Mouse (Mus musculus) liver, embryonic 12.5 days (tissue): ENCODE measurements around the gene Nenf. TPM values are rescaled to one million over a fixed set of nuclear protein-coding genes. Genes with fewer than 3 reads are reported as not detected.

Experiments used
- ATAC-seq: fragments of 200-750 bp; cut with Nextera tagmentation; 2 replicates; pipeline ENCODE4 v1.8.0; 2017; ENCODE audit warnings: moderate number of reproducible peaks, mild to moderate bottlenecking, moderate library complexity
- H3K27ac ChIP-seq: fragments of 300-500 bp; sonication (generic); 2 replicates; pipeline ENCODE4 v1.5.1; 2016; ENCODE audit warnings: mild to moderate bottlenecking
- H3K27me3 ChIP-seq: fragments of 300-500 bp; sonication (generic); replicated peaks from 2 replicates; pipeline ENCODE4 v1.6.1; 2016; ENCODE audit warnings: mild to moderate bottlenecking, moderate library complexity
- H3K36me3 ChIP-seq: fragments of 300-500 bp; sonication (generic); 2 replicates; pipeline ENCODE4 v1.6.1; 2016; ENCODE audit warnings: mild to moderate bottlenecking, moderate library complexity
- H3K4me1 ChIP-seq: fragments of 300-500 bp; sonication (generic); 2 replicates; pipeline ENCODE4 v1.6.1; 2016
- H3K4me2 ChIP-seq: fragments of 300-500 bp; sonication (generic); 2 replicates; pipeline ENCODE4 v1.6.1; 2016; ENCODE audit warnings: mild to moderate bottlenecking, moderate library complexity
- H3K4me3 ChIP-seq: fragments of 300-500 bp; sonication (generic); 2 replicates; pipeline ENCODE4 v1.5.1; 2016; ENCODE audit warnings: mild to moderate bottlenecking, moderate library complexity
- H3K9ac ChIP-seq: fragments of 300-500 bp; sonication (generic); 2 replicates; pipeline ENCODE4 v1.6.1; 2016; ENCODE audit warnings: mild to moderate bottlenecking, moderate library complexity
- H3K9me3 ChIP-seq: fragments of 300-500 bp; sonication (generic); replicated peaks from 2 replicates; pipeline ENCODE4 v1.6.1; 2016; ENCODE audit warnings: mild to moderate bottlenecking, moderate library complexity
- WGBS: fragments of 180-500 bp; shearing (Covaris S2); methylation state at CpG from one replicate; pipeline ENCODE4 v1.1.7; 2016; ENCODE audit not compliant: insufficient replicate concordance; 5-methylcytosine and 5-hydroxymethylcytosine counted together
- polyA plus RNA-seq: library from polyadenylated mRNA; unstranded; fragments of >200 nt; fragmentation: Nextera tagmentation; extraction: Ambion mirVana; gene quantifications from 2 replicates; pipeline ENCODE4 v1.2.1, GENCODE M21; 2016

Nenf gene
- polyA plus RNA-seq, 1 experiment from 2014 or later, result 37.1 TPM

DNA sequence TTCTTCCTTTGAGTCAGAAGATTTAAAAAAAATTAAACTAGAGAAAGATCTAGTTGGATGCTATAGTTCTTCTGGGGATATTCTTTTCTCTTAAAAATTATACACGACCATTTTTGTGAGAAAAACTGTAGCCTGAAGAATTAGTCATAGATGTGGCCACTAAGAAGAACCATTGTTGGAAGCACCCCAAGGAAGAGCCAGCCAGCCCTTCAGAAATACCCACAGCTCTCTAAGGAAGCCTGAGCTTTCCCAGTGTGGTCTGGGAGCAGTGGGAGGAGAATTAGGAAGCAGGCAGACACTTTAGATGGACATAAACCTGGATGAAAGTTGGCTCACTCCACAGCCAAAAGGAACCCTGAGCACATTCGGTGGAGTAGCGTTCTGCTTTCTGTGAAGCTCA, 59.5 kb downstream of the Nenf start:
- Histone ChIP-seq H3K36me3 (no peaks in the 10 kb centered on the region), H3K4me2 (no peak overlapping the region)
- no peak for ATAC-seq

DNA sequence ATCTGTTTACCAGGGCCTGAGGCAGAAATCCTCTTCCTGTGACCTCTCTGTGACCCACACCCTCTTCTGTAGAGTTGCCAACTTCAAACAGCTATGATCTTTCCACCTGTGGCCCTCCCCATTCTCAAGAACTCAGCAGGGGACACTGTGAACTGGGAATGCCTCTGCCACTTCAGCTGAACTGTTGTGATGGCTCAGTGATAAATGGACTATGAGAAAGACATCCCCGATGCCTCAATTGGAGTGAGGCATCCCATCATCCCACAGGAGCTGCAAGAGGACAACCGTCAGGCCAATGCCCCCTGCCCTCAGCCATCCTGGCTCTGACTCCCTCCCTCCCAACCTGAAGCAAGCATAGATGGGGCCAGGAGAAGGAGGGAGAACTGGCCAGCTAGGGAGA, 60.0 kb downstream of the Nenf start:
- Histone ChIP-seq H3K9me3 (no peaks in the 10 kb centered on the region), H3K27me3 (peaks cover 59% of the 10 kb centered on the region), H3K27ac (no peak overlapping the region), H3K4me1 (peaks cover 7% of the 10 kb centered on the region; the same call in 1 of the 2 replicates), H3K36me3 (no peaks in the 10 kb centered on the region), H3K9ac (no peak overlapping the region), H3K4me2 (no peak overlapping the region), H3K4me3 (no peak overlapping the region)
- ATAC-seq, result no peak
- 60% methylated on average over 2 of the region's 2 CpGs for WGBS

More for the DNA sequence above, 59.5 kb downstream of the Nenf start:
- no peak overlapping the region for H3K9ac ChIP-seq
- H3K27ac ChIP-seq, result no peak overlapping the region
- no peaks in the 10 kb centered on the region for H3K9me3 ChIP-seq
- H3K4me1 ChIP-seq, result peaks cover 7% of the 10 kb centered on the region; the same call in 1 of the 2 replicates
- WGBS, result 38% methylated on average over 3 of the region's 3 CpGs
- H3K4me3 ChIP-seq, result no peak overlapping the region
- H3K27me3 ChIP-seq, result peaks cover 59% of the 10 kb centered on the region

DNA sequence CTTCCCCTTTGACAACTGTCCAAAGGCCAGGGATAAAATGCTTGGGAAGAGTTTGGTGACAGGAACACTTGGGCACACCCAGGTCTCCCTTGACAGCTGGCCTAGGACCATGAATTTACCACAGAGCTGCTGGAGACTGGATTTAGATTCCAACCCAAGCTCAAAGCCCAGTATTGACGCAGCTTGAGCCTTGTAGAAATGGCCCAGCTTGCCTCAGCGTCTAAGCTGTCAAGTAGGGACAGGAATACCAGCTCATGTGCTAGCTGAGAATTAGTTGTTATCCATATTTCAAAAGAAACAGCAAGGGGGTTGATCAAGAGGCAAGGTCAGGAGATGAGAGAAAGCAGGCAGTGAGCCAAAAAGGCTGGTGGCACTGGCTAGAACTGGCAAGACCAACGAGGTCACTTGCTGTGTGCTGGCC, 60.6 kb downstream of the Nenf start:
- no peaks in the 10 kb centered on the region for H3K36me3 ChIP-seq
- no peaks in the 10 kb centered on the region for H3K9me3 ChIP-seq
- H3K4me2 ChIP-seq, result no peak overlapping the region
- no peak for ATAC-seq
- no peak overlapping the region for H3K4me3 ChIP-seq
- no peak overlapping the region for H3K27ac ChIP-seq
- peaks cover 7% of the 10 kb centered on the region; the same call in 1 of the 2 replicates for H3K4me1 ChIP-seq
- H3K9ac ChIP-seq, result no peak overlapping the region
- WGBS, result 62% methylated on average over 3 of the region's 3 CpGs
- peaks cover 59% of the 10 kb centered on the region for H3K27me3 ChIP-seq

Other genes with a start within 250 kb of the Nenf start
- gene Batf3, start 220.3 kb downstream of the Nenf start, polyA plus RNA-seq, result 2.6 and 3.7 TPM in 2 replicates
- gene Fam71a, start 153.4 kb downstream of the Nenf start, polyA plus RNA-seq, result not detected in 2 replicates
- 2.3 and 2.4 TPM in 2 replicates for gene Atf3, start 100.2 kb downstream of the Nenf start, polyA plus RNA-seq
- 9.8 and 10.5 TPM in 2 replicates for gene Tmem206, start 7.7 kb upstream of the Nenf start, polyA plus RNA-seq
- 33.1 and 33.9 TPM in 2 replicates for gene Ppp2r5a, start 85.1 kb upstream of the Nenf start, polyA plus RNA-seq